Comparison of ENCODE assay signal across 8 mouse cellular contexts in the genomic region with DNA sequence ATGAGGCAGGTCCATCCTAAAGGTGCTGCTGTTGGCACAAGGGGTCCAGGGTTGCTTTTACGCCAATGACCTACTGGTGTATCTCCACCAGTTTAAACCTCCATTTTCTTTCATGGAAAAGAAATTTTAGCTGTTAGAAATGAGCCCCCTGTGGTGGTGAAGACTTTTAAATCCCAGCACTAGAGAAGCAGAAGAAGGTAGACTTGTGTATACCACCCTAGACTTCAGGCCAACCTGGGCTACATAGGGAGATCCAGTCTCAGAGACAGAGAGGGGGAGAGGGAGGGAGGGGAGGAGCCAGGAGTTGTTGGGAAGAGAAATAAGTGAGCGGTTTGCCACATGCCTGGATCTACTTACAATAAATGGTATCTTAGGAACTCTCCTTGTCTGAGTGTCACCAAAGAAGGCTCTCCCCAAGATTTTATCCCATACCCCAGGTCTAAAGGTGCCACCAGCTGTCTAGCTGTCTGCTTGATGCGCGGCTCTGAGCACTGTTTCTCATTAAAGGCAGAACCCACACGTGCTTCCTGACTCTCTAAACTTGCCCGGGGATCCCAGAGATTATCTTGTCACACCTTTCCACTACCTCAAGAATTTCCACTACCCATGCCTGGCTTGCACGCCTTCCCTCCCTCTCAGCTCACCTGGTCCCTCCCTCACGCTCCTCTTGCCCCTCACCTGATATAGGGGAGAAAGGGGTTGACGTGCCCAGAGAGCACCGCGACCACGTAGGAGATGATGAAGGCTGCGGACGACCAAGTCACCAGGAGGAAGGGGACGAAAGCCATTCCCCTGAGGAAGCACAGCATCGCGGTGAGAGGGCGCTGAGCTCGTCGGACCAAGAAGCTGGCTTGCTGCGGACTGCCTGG. TPM values are rescaled to one million over a fixed set of nuclear protein-coding genes. Genes with fewer than 3 reads are reported as not detected.
DNase-seq lines count a peak whose midpoint lies in the region; ATAC-seq and TF ChIP-seq lines count a peak whose summit lies in the region.

No protein-coding gene starts in this region.

- TF ChIP-seq CTCF in heart, adult 2 months (IDR thresholded peaks at IDR 0.05) = no peak

- peaks cover 1% of the 10 kb centered on the region; the same call in 1 of the 2 replicates for H3K4me1 ChIP-seq in heart, adult 2 months (ENCODE audit: control insufficient read depth, insufficient read depth, low read length)
- peaks cover 8% of the 10 kb centered on the region for H3K4me1 ChIP-seq in forebrain, embryonic 15.5 days
- no peaks in the 10 kb centered on the region for H3K4me1 ChIP-seq in liver, embryonic 16.5 days (ENCODE audit: control insufficient read depth, low read depth, low read length)

- ATAC-seq in CD4-positive, CD25-positive, alpha-beta regulatory T cell, adult 4 months = peak; percentile 40
- peak; percentile 51 for ATAC-seq in forebrain, embryonic 15.5 days (replicated peaks)
- ATAC-seq in liver, embryonic 16.5 days (ENCODE audit: low read depth) = no peak; the same call in 1 of the 2 replicates
- ATAC-seq in monocyte, adult 5-6 weeks (replicated peaks; ENCODE audit: insufficient number of reproducible peaks, low FRiP score, low TSS enrichment, poor library complexity, severe bottlenecking) = no peak; the same call in none of the 2 replicates

- H3K36me3 ChIP-seq in heart, adult 2 months (ENCODE audit: control insufficient read depth, insufficient read depth, low read length) = no peaks in the 10 kb centered on the region
- H3K36me3 ChIP-seq in forebrain, embryonic 15.5 days = no peaks in the 10 kb centered on the region
- H3K36me3 ChIP-seq in liver, embryonic 16.5 days (ENCODE audit: control insufficient read depth, insufficient read depth) = no peaks in the 10 kb centered on the region

- H3K79me2 ChIP-seq in heart, adult 2 months (replicated peaks; ENCODE audit: control insufficient read depth, insufficient read depth, low read length) = no peaks in the 10 kb centered on the region

- no peaks in the 10 kb centered on the region for H3K27me3 ChIP-seq in heart, adult 2 months (ENCODE audit: control insufficient read depth, insufficient read depth, low read length)
- peaks cover 6% of the 10 kb centered on the region; the same call in 1 of the 2 replicates for H3K27me3 ChIP-seq in forebrain, embryonic 15.5 days
- H3K27me3 ChIP-seq in liver, embryonic 16.5 days (ENCODE audit: control insufficient read depth, insufficient read depth, low read depth, low read length) = peaks cover 8% of the 10 kb centered on the region; the same call in 1 of the 2 replicates

- H3K4me2 ChIP-seq in forebrain, embryonic 15.5 days (replicated peaks) = peak overlapping the region; percentile 80
- peak overlapping the region; percentile 64 for H3K4me2 ChIP-seq in liver, embryonic 16.5 days (ENCODE audit: low read depth, low read length)

- peak overlapping the region; percentile 58 for H3K9ac ChIP-seq in heart, adult 2 months (ENCODE audit: low read depth, low read length)
- H3K9ac ChIP-seq in forebrain, embryonic 15.5 days (replicated peaks) = peak overlapping the region; percentile 52
- peak overlapping the region; percentile 52 for H3K9ac ChIP-seq in liver, embryonic 16.5 days (ENCODE audit: low read depth, low read length)

- TF ChIP-seq POLR2A in heart, adult 2 months (IDR thresholded peaks at IDR 0.05; ENCODE audit: insufficient read depth, low read depth, low read length) = no peak

- TF ChIP-seq EP300 in heart, adult 2 months (IDR thresholded peaks at IDR 0.05; ENCODE audit: insufficient read depth, low read depth, low read length) = no peak

- intact Hi-C loops in heart, adult 2 months (cut with DNase I) = no loop called here
- intact Hi-C loops in heart, postnatal 14 days (cut with DNase I) = no loop called here

- H3K9me3 ChIP-seq in forebrain, embryonic 15.5 days = no peaks in the 10 kb centered on the region
- H3K9me3 ChIP-seq in liver, embryonic 16.5 days (replicated peaks; ENCODE audit: control insufficient read depth, low read length) = no peaks in the 10 kb centered on the region

- H3K4me3 ChIP-seq in heart, adult 2 months = peak overlapping the region; percentile 69
- peak overlapping the region; percentile 54 for H3K4me3 ChIP-seq in forebrain, embryonic 15.5 days
- H3K4me3 ChIP-seq in liver, embryonic 16.5 days (ENCODE audit: low read depth, low read length) = peak overlapping the region; percentile 63

- DNase-seq in heart, adult 2 months = no peak
- no peak for DNase-seq in heart, postnatal 14 days
- no peak for DNase-seq in urinary bladder, postnatal 14 days (ENCODE audit: low spot score)
- no peak for DNase-seq in cerebellum, adult 8-10 months

- peak overlapping the region; percentile 73 for H3K27ac ChIP-seq in heart, adult 2 months
- no peak overlapping the region for H3K27ac ChIP-seq in forebrain, embryonic 15.5 days (replicated peaks)
- H3K27ac ChIP-seq in liver, embryonic 16.5 days (ENCODE audit: low read length) = no peak overlapping the region

- 16% methylated on average over 21 of the region's 21 CpGs for WGBS in heart, adult 2 months
- 8% methylated on average over 21 of the region's 21 CpGs for WGBS in forebrain, embryonic 15.5 days
- WGBS in liver, embryonic 16.5 days (ENCODE audit: insufficient replicate concordance) = 12% methylated on average over 21 of the region's 21 CpGs

RNA-seq across cellular contexts. Expression of a gene that starts 22.5 kb away (rescaled TPM):
- 1 to 10 TPM; 3.7 to 4.5 TPM for total RNA-seq in heart, adult 2 months (2021)
- 6.8 and 7.6 TPM in 2 replicates for polyA plus RNA-seq in heart, adult 2 months (2012; rRNA removed)
- 1 to 10 TPM; 3.8 to 3.9 TPM for total RNA-seq in heart, postnatal 14 days (2021)
- polyA plus RNA-seq in CD4-positive, CD25-positive, alpha-beta regulatory T cell, adult 4 months (2017; shearing (Covaris generic)) = under 1 TPM; 0.48 to 0.98 TPM
- polyA plus RNA-seq in forebrain, embryonic 15.5 days (2015; fragmentation: Nextera tagmentation; extraction: Ambion mirVana) = 0.47 and 0.70 TPM in 2 replicates
- 2.0 and 2.5 TPM in 2 replicates for polyA plus RNA-seq in liver, embryonic 16.5 days (2015; fragmentation: Nextera tagmentation; extraction: Ambion mirVana)
- 18.8 to 27.0 TPM (median 24.5 TPM) in 3 replicates for total RNA-seq in monocyte, adult 5-6 weeks (2017)

RNA-seq across cellular contexts. Expression of a gene that starts 22.6 kb away (rescaled TPM):
- 10 to 100 TPM; 24.3 to 27.6 TPM for total RNA-seq in heart, adult 2 months (2021)
- 11.7 and 19.3 TPM in 2 replicates for polyA plus RNA-seq in heart, adult 2 months (2012; rRNA removed)
- total RNA-seq in heart, postnatal 14 days (2021) = 10 to 100 TPM; 30.5 to 32.2 TPM
- polyA plus RNA-seq in CD4-positive, CD25-positive, alpha-beta regulatory T cell, adult 4 months (2017; shearing (Covaris generic)) = 1 to 10 TPM; 4.1 to 6.5 TPM
- polyA plus RNA-seq in forebrain, embryonic 15.5 days (2015; fragmentation: Nextera tagmentation; extraction: Ambion mirVana) = 15.0 and 15.8 TPM in 2 replicates
- 2.3 and 2.4 TPM in 2 replicates for polyA plus RNA-seq in liver, embryonic 16.5 days (2015; fragmentation: Nextera tagmentation; extraction: Ambion mirVana)
- total RNA-seq in monocyte, adult 5-6 weeks (2017) = 28.7 to 62.7 TPM (median 37.0 TPM) in 3 replicates

Comparison
In these comparisons a context has a peak if more than half of its experiments do, and no peak if none do; other contexts are left out.
1. ATAC-seq: peak in CD4-positive, CD25-positive, alpha-beta regulatory T cell, adult 4 months (single experiment) and forebrain, embryonic 15.5 days (single experiment); none in liver, embryonic 16.5 days (single experiment) and monocyte, adult 5-6 weeks (single experiment).
2. Peak in every context shown above with its lines, with median percentiles within 50 percentile points of each other: H3K4me3 ChIP-seq and H3K9ac ChIP-seq.